Mouse (Mus musculus): ENCODE measurements around the gene Galnt13. TPM values are rescaled to one million over a fixed set of nuclear protein-coding genes. Genes with fewer than 3 reads are reported as not detected.
"Not testable (repeated sequence)": the region's sequence is repeated elsewhere in the genome, so short reads cannot be mapped to it uniquely, and the experiment has no call there.

Gene Galnt13
- polyA plus RNA-seq, 1 experiment from 2014 or later = 0.44 TPM

- H3K27me3 ChIP-seq (ENCODE audit: control insufficient read depth, insufficient read depth, low read length) = no peaks in the 10 kb centered on the region
- no peaks in the 10 kb centered on the region for H3K36me3 ChIP-seq (ENCODE audit: control insufficient read depth, insufficient read depth, low read length)
- DNase-seq (ENCODE audit: low spot score) (no peak), ATAC-seq (ENCODE audit: low FRiP score, low TSS enrichment) (no peak)
- H3K9ac ChIP-seq (ENCODE audit: low read length) = no peak overlapping the region
- H3K4me3 ChIP-seq (ENCODE audit: low read depth, low read length) = no peak overlapping the region
- H3K4me2 ChIP-seq (replicated peaks; ENCODE audit: low read depth) = no peak overlapping the region
- no peak overlapping the region for H3K27ac ChIP-seq (replicated peaks)
- WGBS = 61% methylated on average over 2 of the region's 2 CpGs
- no peaks in the 10 kb centered on the region for H3K9me3 ChIP-seq (ENCODE audit: control insufficient read depth, low read length)
- H3K4me1 ChIP-seq (replicated peaks; ENCODE audit: control insufficient read depth, insufficient read depth) = no peaks in the 10 kb centered on the region
- TF ChIP-seq EP300 (optimal IDR thresholded peaks at IDR 0.05) = no peak
- no peak for TF ChIP-seq CTCF (IDR thresholded peaks at IDR 0.05; ENCODE audit: low read depth)
These were observed 131.1 kb downstream of the Galnt13 start for GRCm38 (mm10) chr2:54567186-54567585.

GRCm38 (mm10) chr2:54567632-54568031, 131.5 kb downstream of the Galnt13 start:
- 79% methylated on average over 9 of the region's 9 CpGs for WGBS
- TF ChIP-seq CTCF (IDR thresholded peaks at IDR 0.05; ENCODE audit: low read depth) (no peak), EP300 (optimal IDR thresholded peaks at IDR 0.05) (no peak)
- no peak overlapping the region for H3K4me3 ChIP-seq (ENCODE audit: low read depth, low read length)
- H3K9ac ChIP-seq (ENCODE audit: low read length) = no peak overlapping the region
- no peaks in the 10 kb centered on the region for H3K9me3 ChIP-seq (ENCODE audit: control insufficient read depth, low read length)
- no peaks in the 10 kb centered on the region for H3K36me3 ChIP-seq (ENCODE audit: control insufficient read depth, insufficient read depth, low read length)
- no peak for DNase-seq (ENCODE audit: low spot score)
- no peaks in the 10 kb centered on the region for H3K4me1 ChIP-seq (replicated peaks; ENCODE audit: control insufficient read depth, insufficient read depth)
- H3K4me2 ChIP-seq (replicated peaks; ENCODE audit: low read depth) = no peak overlapping the region
- no peak overlapping the region for H3K27ac ChIP-seq (replicated peaks)
- no peaks in the 10 kb centered on the region for H3K27me3 ChIP-seq (ENCODE audit: control insufficient read depth, insufficient read depth, low read length)
- ATAC-seq (ENCODE audit: low FRiP score, low TSS enrichment) = no peak

GRCm38 (mm10) chr2:54713817-54714216, 277.7 kb downstream of the Galnt13 start:
- H3K4me1 ChIP-seq (replicated peaks; ENCODE audit: control insufficient read depth, insufficient read depth); H3K27me3 ChIP-seq (ENCODE audit: control insufficient read depth, insufficient read depth, low read length); ATAC-seq (ENCODE audit: low FRiP score, low TSS enrichment); H3K9ac ChIP-seq (ENCODE audit: low read length); H3K4me2 ChIP-seq (replicated peaks; ENCODE audit: low read depth); H3K36me3 ChIP-seq (ENCODE audit: control insufficient read depth, insufficient read depth, low read length); H3K4me3 ChIP-seq (ENCODE audit: low read depth, low read length); H3K27ac ChIP-seq (replicated peaks); DNase-seq (ENCODE audit: low spot score); H3K9me3 ChIP-seq (ENCODE audit: control insufficient read depth, low read length): not testable (repeated sequence)
- no CpG with 5 or more reads among the region's 5 CpGs for WGBS

DNA sequence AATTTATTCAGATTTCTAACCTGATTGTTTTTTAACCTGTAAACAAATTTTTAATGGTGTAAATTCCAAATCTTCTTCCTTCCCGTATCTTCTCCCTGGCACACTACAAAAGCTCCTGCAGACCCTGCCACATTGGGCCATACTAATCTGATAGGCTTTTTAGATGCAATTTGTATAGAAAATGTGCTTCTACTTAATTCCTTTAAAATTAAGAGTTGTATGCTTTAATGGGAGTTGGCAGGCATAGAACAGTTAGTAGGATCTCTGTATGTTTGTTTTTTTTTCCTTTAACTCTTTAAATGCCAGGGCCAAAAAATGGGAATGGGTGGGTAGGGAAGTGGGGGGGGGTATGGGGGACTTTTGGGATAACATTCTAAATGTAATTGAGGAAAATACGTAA, 315.1 kb downstream of the Galnt13 start:
- Histone ChIP-seq H3K4me1 (replicated peaks; ENCODE audit: control insufficient read depth, insufficient read depth) (no peaks in the 10 kb centered on the region), H3K4me2 (replicated peaks; ENCODE audit: low read depth) (no peak overlapping the region), H3K27ac (replicated peaks) (no peak overlapping the region), H3K4me3 (ENCODE audit: low read depth, low read length) (no peak overlapping the region), H3K9me3 (ENCODE audit: control insufficient read depth, low read length) (no peaks in the 10 kb centered on the region), H3K9ac (ENCODE audit: low read length) (no peak overlapping the region), H3K36me3 (ENCODE audit: control insufficient read depth, insufficient read depth, low read length) (no peaks in the 10 kb centered on the region), H3K27me3 (ENCODE audit: control insufficient read depth, insufficient read depth, low read length) (no peaks in the 10 kb centered on the region)
- 82% methylated on average over 2 of the region's 2 CpGs for WGBS
- TF ChIP-seq CTCF (IDR thresholded peaks at IDR 0.05; ENCODE audit: low read depth) = no peak
- TF ChIP-seq EP300 (optimal IDR thresholded peaks at IDR 0.05) = no peak
- DNase-seq (ENCODE audit: low spot score) = no peak
- ATAC-seq (ENCODE audit: low FRiP score, low TSS enrichment) = no peak

DNA sequence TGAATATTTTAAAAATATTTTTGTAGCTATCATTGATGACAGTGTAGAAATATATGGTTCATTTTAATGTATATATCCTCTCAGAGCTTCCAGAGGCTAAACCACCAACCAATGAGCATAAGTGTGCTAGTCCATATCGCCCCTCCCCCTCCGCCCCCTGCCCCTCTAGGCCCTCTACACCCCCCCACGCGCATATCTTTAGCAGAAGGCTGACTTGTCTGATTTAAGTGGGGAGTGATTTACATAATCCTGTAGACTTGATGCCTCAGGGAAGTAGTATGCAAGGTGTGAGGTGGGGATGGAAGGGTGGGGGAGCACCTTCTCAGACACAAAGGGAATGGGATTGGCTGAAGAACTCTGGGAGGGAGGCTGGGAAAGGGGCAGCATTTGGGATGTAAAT, 323.7 kb downstream of the Galnt13 start:
- no peak for ATAC-seq (ENCODE audit: low FRiP score, low TSS enrichment)
- no peaks in the 10 kb centered on the region for H3K27me3 ChIP-seq (ENCODE audit: control insufficient read depth, insufficient read depth, low read length)
- no peaks in the 10 kb centered on the region for H3K9me3 ChIP-seq (ENCODE audit: control insufficient read depth, low read length)
- H3K4me3 ChIP-seq (ENCODE audit: low read depth, low read length) = no peak overlapping the region
- no peaks in the 10 kb centered on the region for H3K36me3 ChIP-seq (ENCODE audit: control insufficient read depth, insufficient read depth, low read length)
- WGBS = 27% methylated on average over 4 of the region's 4 CpGs
- H3K4me1 ChIP-seq (replicated peaks; ENCODE audit: control insufficient read depth, insufficient read depth) = no peaks in the 10 kb centered on the region
- H3K27ac ChIP-seq (replicated peaks) = no peak overlapping the region
- H3K4me2 ChIP-seq (replicated peaks; ENCODE audit: low read depth) = no peak overlapping the region
- TF ChIP-seq CTCF (IDR thresholded peaks at IDR 0.05; ENCODE audit: low read depth) (no peak), EP300 (optimal IDR thresholded peaks at IDR 0.05) (no peak)
- DNase-seq (ENCODE audit: low spot score) = no peak
- no peak overlapping the region for H3K9ac ChIP-seq (ENCODE audit: low read length)

DNA sequence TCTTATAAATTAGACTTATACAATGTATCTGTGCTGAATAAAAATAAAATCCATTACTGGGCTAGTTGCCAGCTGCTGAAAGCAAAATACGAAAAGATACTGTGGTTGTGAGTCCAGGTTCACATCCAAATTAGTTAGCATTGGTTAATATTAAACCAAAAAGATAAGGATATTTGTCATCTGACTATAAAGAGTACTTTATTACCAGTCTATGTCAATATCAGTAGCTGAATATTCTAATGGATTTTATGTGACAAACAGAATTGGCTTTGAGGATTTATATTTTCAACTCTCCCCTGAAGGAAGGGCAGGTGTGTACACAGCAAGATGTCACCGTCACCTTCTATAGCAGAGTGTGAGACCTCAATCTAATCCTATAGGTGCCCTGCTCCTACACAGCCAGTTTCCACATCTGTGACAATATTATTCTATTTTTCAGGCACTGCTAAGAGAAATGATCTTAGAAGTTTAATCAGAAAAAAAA, 342.7 kb downstream of the Galnt13 start:
- Histone ChIP-seq H3K27me3 (ENCODE audit: control insufficient read depth, insufficient read depth, low read length) (no peaks in the 10 kb centered on the region), H3K36me3 (ENCODE audit: control insufficient read depth, insufficient read depth, low read length) (no peaks in the 10 kb centered on the region), H3K9me3 (ENCODE audit: control insufficient read depth, low read length) (no peaks in the 10 kb centered on the region), H3K4me3 (ENCODE audit: low read depth, low read length) (no peak overlapping the region), H3K4me1 (replicated peaks; ENCODE audit: control insufficient read depth, insufficient read depth) (no peaks in the 10 kb centered on the region), H3K4me2 (replicated peaks; ENCODE audit: low read depth) (no peak overlapping the region), H3K27ac (replicated peaks) (no peak overlapping the region), H3K9ac (ENCODE audit: low read length) (no peak overlapping the region)
- ATAC-seq (ENCODE audit: low FRiP score, low TSS enrichment) = no peak
- no peak for TF ChIP-seq CTCF (IDR thresholded peaks at IDR 0.05; ENCODE audit: low read depth)
- TF ChIP-seq EP300 (optimal IDR thresholded peaks at IDR 0.05) = no peak
- DNase-seq (ENCODE audit: low spot score) = no peak
- 46% methylated on average over 2 of the region's 2 CpGs for WGBS
